Mouse (Mus musculus) layer of hippocampus, adult 9-10 months (tissue): ENCODE results near the gene Gm20696.
A peak's percentile ranks its signal among the peaks of the same experiment; 100 is the strongest.

Source experiments
- DNase-seq: peaks from one replicate; pipeline ENCODE4 v3.0.0; 2022; ENCODE audit warnings: low spot score

Gm20696 gene

DNA sequence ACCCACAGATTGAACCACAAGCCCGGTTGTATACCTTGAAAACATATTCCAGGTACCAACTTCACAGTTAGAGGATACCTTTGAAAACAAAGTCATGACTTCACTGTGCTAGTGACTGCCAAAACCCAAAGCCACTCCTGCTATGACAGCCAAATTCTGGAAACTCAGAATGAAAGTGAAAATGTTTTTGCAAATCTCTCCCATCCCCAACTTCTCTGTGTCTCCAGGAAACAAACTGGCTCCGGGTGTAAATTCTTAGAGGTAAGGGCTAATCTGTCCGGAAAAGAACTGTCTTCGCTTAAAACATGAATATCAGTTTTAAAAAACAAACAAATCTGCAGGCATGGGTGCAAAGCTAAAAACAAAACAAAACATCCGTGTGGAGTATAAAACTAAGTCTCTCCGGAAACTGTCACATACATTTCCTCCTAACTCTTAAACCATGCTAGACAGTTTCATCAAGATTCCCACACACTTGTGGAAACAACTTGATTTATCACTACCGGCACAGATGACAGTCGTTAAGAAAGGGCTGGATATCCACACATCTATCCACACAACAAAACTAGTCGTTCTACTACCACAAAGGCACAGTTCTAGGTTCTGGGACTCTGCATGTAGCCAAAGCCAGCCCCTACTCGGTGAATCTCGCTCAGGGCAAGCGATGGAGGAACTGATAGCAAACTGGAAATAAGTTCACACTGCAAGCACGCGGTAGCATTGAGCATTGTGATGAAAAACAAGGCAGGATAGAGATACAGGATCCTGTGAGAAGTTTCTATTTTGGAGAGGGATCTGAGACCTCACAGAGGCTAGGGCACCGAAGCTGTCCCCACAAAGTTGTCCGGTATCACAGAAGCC, 910 bp downstream of the Gm20696 start:
- DNase-seq, result no peak

- DNase-seq, result no peak
Measured at GRCm38 (mm10) chr6:99663232-99663631, 3.4 kb downstream of the Gm20696 start.

DNA sequence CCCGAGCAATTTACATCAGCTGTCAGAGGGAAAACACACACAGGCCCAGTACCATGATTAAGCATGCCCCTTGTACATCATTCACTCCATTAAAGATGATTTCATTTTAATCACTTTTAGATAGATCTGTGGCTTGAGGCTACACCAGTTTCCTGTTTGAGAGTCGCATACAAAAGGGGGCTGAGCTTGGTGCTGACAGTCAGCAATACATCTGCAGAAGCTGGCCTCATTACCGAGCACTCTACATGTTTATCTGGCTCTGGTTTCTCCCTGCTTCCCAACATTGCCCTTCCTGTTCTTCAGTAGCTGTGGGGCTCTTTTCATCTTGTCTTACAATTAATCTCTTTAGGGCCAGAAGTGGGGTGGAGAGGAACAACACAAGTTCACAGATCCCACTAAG, 6.2 kb downstream of the Gm20696 start:
- no peak for DNase-seq

DNA sequence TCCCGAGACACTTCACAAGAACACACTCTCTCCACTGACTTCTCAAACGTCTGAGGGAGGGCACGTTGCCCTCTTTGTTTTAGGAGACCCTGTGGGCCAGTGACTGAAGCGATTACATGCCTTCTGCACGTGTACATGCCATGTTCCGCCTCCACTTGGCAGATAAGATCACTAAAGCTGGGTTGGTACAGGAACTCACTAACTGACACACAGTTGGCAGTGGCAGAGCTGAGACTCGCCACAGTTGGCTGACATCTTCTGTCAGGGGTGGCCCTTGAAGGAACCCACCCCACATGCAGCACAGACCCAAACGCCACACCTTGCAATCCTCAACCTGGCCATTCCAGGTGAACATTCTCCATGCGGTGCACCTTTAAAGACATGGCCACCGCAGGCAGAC, 8.0 kb downstream of the Gm20696 start:
- no peak for DNase-seq

DNA sequence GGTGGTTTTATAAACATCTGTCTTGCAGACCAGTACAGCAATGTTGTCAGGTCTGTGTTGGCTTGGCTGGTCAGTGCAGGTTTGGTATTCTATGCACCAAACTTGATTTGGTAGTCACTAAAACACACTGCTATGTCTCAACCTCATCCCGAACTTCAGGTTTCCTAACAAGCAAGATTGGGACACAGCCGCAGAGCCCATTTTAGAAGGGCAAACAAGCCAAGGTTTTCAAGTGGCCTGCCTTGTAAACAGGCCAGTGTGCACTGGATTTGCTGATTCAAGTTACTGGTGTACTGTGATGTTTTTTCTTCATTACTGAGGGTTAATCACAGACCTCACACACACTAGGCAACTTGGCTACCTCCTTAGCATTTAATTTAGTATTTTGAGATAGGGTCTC, 10.5 kb downstream of the Gm20696 start:
- no peak for DNase-seq

DNA sequence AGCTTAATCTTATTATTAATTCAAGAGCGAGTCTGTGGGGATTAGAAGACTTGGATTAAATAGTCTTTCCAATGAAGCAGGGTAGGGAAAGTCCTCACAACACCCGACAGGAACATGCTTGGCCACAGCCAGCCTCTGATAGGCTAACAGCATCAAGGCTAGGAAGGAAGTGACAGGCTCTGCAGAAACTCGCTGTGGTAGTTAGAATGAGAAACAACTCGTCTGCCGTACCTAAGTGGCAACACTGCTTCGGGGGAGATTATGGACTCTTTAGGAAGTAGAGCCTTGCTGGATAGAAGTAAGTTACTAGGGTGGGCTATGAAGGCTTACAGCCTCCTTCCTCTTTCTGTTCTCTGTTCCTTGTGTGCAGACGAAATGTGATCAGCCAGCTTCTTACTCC, 11.1 kb downstream of the Gm20696 start:
- DNase-seq, result no peak

GRCm38 (mm10) chr6:99654343-99654742, 12.3 kb downstream of the Gm20696 start:
- no peak for DNase-seq

DNA sequence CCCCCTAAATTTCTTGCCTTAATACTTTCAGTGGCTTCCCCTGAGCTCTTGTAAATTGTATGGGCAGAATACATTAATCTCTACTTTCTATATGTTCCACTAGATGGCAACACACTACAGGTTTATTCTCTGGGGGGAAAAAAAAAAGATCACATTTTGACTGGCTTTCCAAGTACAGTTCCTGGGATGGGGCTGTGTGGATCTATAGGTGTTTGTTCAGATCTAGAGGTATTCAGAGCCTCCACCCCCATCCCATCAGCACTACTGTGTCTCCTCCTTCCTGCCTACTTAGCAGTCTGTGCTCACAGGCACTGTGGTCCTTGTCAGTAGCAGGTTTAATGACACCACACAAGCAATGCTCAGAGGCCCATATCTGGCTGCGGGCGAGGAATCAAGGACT, 14.3 kb downstream of the Gm20696 start:
- DNase-seq, result no peak

DNA sequence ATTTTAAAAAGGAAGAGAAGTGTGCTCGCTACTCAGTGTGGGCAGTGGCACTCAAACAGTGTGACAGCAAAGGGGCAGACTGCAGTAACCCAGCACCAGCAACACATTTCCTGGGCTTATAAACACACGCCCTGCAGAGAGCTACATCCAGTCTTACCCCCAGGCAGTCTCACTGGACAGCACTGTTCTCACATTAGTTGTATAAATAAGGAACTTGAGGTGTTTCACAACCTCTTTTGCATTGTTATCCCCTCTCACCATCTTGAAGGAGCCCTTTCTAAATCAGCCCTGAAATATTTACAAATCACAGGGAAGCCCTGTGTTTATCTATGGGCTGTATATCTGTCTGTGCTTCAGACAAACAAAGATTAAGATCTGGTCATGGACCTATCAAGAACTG, 17.3 kb downstream of the Gm20696 start:
- no peak for DNase-seq

DNA sequence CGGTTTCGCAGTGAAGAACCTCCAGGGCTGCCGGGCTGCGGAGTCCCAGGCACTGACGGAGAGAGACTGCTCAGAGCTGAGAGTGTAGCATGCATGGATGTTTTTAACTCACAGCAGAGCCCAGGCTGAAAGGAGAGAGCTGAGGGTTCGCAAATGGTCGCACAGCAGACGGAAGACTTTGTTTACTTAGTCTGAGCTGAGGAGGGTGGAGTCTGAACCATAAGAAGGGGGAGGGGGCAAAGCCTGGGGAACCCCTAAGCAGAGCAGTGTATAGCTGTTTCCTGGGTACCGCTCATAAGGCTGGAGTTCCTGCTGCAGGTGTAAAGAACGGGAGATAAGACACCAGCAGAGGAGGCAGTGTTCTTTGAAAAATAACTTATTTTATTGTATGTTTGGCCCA, 20.3 kb downstream of the Gm20696 start:
- no peak for DNase-seq

GRCm38 (mm10) chr6:99644876-99645275, 21.7 kb downstream of the Gm20696 start:
- DNase-seq, result no peak

- no peak for DNase-seq
Measured at GRCm38 (mm10) chr6:99644386-99644785, 22.2 kb downstream of the Gm20696 start.

DNA sequence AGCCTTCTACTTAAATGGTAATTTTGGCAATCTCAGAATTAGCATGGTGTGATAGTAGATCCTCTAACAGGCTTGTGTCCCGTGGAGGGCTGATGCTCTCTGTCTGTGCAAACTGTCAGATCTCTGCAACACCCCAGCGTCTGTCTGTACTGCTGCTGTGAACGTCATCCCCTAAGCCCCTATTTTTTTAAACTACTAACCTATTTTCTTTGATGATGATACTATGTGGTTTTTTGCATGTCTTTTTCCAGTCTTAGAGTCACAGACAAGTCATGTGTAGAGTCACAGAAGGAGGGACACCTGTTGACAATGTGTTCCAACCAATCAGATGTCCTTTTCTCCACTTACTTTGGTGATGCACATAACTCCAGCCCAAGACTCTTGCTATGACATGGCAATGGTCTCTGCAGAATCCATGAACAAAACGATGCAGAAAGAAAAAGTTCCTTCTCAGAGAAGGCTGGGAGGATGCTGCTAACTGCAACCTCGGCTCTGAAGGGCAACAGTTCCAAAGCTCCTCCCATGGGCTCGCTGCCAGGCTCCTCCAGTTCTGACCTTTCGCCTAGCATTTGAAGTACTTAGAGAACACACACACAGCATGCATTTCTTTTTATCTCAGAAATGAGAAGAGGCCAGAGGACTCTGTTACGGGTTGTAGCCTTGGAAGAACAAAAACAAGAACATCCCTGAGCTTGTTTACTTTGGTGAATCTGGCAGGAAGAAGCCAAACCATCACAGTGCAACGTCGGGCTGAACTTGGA, 23.0 kb downstream of the Gm20696 start:
- DNase-seq, result no peak

DNA sequence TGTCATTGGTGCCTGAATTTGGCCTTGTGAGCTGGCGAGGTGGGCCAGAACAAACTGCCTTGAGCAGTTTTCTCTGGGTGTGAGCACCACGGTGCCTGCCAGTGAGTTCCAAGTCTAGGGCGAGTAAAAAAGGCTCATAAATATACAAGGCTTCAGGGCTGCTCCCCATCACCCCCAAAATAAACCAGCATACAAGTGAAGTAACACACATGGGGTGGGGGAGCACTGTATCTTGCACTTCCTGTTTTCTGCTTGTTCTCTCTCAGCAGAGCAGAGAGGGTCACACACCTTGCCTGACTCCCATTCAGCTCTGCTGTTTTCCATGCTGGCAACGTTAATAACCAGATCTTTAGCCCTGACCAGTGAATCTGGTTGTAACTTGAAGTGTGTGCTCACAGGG, 29.1 kb downstream of the Gm20696 start:
- DNase-seq, result no peak

DNA sequence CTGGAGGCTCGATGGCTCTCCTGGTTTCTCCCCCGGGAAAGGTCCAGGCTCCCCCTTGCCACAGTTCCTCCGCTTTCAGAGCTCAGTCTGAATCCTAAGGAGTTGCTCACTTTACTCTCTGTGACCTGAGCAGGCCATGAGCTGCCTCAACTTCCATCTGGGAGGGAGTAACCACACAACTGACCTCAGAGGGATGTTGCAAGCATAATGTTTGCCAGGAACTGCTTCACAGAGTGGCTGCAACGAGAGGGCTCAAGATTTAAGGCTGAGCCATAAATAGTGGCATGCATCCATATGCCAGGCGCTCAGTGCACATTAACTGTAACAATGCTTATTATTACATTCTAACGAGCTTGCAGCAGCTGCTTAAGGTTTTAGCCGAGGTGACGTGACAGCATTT, 29.8 kb downstream of the Gm20696 start:
- DNase-seq, result no peak

- no peak for DNase-seq
Measured at GRCm38 (mm10) chr6:99636121-99636520, 30.5 kb downstream of the Gm20696 start.

- no peak for DNase-seq
Measured at GRCm38 (mm10) chr6:99632121-99632980, 34.2 kb downstream of the Gm20696 start.

GRCm38 (mm10) chr6:99631637-99632036, 35.0 kb downstream of the Gm20696 start:
- peak; percentile 35 for DNase-seq

GRCm38 (mm10) chr6:99629726-99630458, 36.7 kb downstream of the Gm20696 start:
- no peak for DNase-seq

GRCm38 (mm10) chr6:99626347-99626746, 40.2 kb downstream of the Gm20696 start:
- DNase-seq, result no peak

GRCm38 (mm10) chr6:99625803-99626202, 40.8 kb downstream of the Gm20696 start:
- DNase-seq, result no peak

DNA sequence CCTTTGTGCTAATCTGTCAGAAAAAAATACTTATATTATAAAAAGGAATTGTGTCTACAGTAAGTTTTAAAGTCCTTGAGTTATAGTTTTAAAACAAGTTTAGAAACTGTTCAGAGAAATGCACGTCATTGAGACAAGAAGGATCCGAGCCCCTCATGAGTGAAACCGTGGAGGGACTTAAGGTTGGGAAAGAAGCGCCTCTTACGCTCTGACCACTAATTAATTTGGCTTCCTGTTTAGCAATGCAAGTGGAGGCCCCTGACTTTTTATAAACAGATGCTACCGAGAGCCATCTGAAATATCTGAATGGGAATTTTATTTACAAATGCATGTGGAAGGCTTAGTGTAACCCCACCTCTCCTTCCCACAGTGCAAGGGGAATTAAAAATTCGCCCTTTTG, 41.3 kb downstream of the Gm20696 start:
- DNase-seq, result no peak
